Comparison of ENCODE assay signal across 15 mouse cellular contexts in the genomic region with DNA sequence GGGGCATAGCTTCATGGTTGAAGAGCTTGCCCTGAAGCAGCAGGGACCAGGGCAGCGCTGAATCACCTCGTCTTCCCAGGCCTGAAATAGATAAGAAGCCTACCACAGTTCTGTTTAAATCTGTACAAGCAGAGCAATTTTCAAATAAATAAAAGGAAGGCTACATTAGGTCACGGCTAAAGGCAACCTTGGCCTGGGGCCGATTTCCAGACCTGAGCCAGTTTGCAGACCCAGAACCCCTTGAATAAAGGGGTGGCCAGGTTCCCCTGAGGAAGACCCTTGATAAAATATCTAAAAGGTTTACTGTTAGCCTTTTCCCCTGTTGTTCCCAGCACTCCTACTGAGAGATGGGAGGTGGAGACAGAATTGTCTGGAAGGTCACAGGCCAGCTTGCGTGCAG.
"Had no signal": no experiment of that assay in that cellular context is flagged by ENCODE, and none has a peak within 500 bp of the region (broad histone marks: within the 10 kb centered on the region; RNA-seq: fewer than 3 reads in every experiment).

No protein-coding gene starts in this region.

- H3K4me1 ChIP-seq: limb, embryonic 10.5 days; liver, embryonic 12.5 days; liver, embryonic 15.5 days had no signal

- H3K9me3 ChIP-seq: limb, embryonic 10.5 days; limb, embryonic 13.5 days; liver, embryonic 12.5 days; liver, embryonic 15.5 days had no signal

- H3K36me3 ChIP-seq: limb, embryonic 10.5 days; limb, embryonic 13.5 days; liver, embryonic 12.5 days; liver, embryonic 15.5 days had no signal

- DNase-seq: kidney, postnatal 25 days; layer of hippocampus, adult 9-11 months; liver; lung, adult 2 months; lung, postnatal 10 days; lung, postnatal 4 days; midbrain, embryonic 14.5 days; thymus, adult 18-20 months; thymus, postnatal 36 days had no signal

- H3K27ac ChIP-seq: kidney, postnatal 0 days; layer of hippocampus, adult 2 months; limb, embryonic 10.5 days; limb, embryonic 13.5 days; liver, embryonic 12.5 days; liver, embryonic 15.5 days had no signal

- H3K27me3 ChIP-seq: limb, embryonic 13.5 days; liver, embryonic 12.5 days; liver, embryonic 15.5 days had no signal

- H3K4me3 ChIP-seq: layer of hippocampus, adult 2 months; limb, embryonic 10.5 days; limb, embryonic 13.5 days; liver, embryonic 12.5 days; liver, embryonic 15.5 days had no signal
